Mouse (Mus musculus) lung, postnatal 10 days (tissue): Measurements from ENCODE around the gene Ehd1.
A peak's percentile ranks its signal among the peaks of the same experiment; 100 is the strongest.

ENCODE experiments used
- DNase-seq: peaks from one replicate; pipeline ENCODE4 v3.0.0; 2021

The Ehd1 gene

GRCm38 (mm10) chr19:6261379-6261778 is 15.1 kb upstream of the Ehd1 start:
- no peak for DNase-seq

- peak; percentile 85 for DNase-seq
Measured at GRCm38 (mm10) chr19:6262222-6262621, 14.3 kb upstream of the Ehd1 start.

- DNase-seq: no peak
Measured at GRCm38 (mm10) chr19:6262839-6263433, 13.6 kb upstream of the Ehd1 start.

GRCm38 (mm10) chr19:6264200-6264599 is 12.3 kb upstream of the Ehd1 start:
- DNase-seq: no peak

GRCm38 (mm10) chr19:6264945-6265344 is 11.6 kb upstream of the Ehd1 start:
- no peak for DNase-seq

- DNase-seq: no peak
Measured at GRCm38 (mm10) chr19:6265727-6266182, 10.8 kb upstream of the Ehd1 start.

GRCm38 (mm10) chr19:6267306-6268169 is 9.0 kb upstream of the Ehd1 start:
- peak; percentile 62 for DNase-seq

GRCm38 (mm10) chr19:6268170-6268528 is 8.4 kb upstream of the Ehd1 start:
- DNase-seq: peak; percentile 92

GRCm38 (mm10) chr19:6268670-6269132 is 7.8 kb upstream of the Ehd1 start:
- DNase-seq: peak; percentile 71

GRCm38 (mm10) chr19:6269798-6270475 is 6.6 kb upstream of the Ehd1 start:
- no peak for DNase-seq

GRCm38 (mm10) chr19:6270661-6271060 is 5.9 kb upstream of the Ehd1 start:
- DNase-seq: no peak

GRCm38 (mm10) chr19:6271206-6271605 is 5.3 kb upstream of the Ehd1 start:
- DNase-seq: no peak

- DNase-seq: no peak
Measured at GRCm38 (mm10) chr19:6272053-6272452, 4.5 kb upstream of the Ehd1 start.

GRCm38 (mm10) chr19:6272738-6273137 is 3.8 kb upstream of the Ehd1 start:
- DNase-seq: peak; percentile 57

GRCm38 (mm10) chr19:6273592-6273991 is 2.9 kb upstream of the Ehd1 start:
- DNase-seq: no peak

GRCm38 (mm10) chr19:6273998-6274608 is 2.4 kb upstream of the Ehd1 start:
- DNase-seq: no peak

GRCm38 (mm10) chr19:6275740-6276389 is 660 bp upstream of the Ehd1 start:
- DNase-seq: peak; percentile 54

GRCm38 (mm10) chr19:6277661-6278438 is 1.3 kb downstream of the Ehd1 start:
- DNase-seq: peak; percentile 90

- peak; percentile 54 for DNase-seq
Measured at GRCm38 (mm10) chr19:6278439-6279073, 2.0 kb downstream of the Ehd1 start.

- no peak for DNase-seq
Measured at GRCm38 (mm10) chr19:6279481-6280144, 3.1 kb downstream of the Ehd1 start.

- no peak for DNase-seq
Measured at GRCm38 (mm10) chr19:6280554-6280953, 4.0 kb downstream of the Ehd1 start.
